Mouse (Mus musculus) adrenal gland, postnatal 25 days (tissue): ENCODE data around the gene Zbtb11. TPM values are rescaled to one million over a fixed set of nuclear protein-coding genes. Genes with fewer than 3 reads are reported as not detected.
A peak's percentile ranks its signal among the peaks of the same experiment; 100 is the strongest.
"Not testable (repeated sequence)": the region's sequence is repeated elsewhere in the genome, so short reads cannot be mapped to it uniquely, and the experiment has no call there.

Experiments
- DNase-seq: peaks from one replicate; pipeline ENCODE4 v3.0.0; 2021; ENCODE audit warnings: mixed read lengths
- long read RNA-seq: library from polyadenylated mRNA; stranded (forward); transcript quantifications from one replicate; pipeline ENCODE4 v2.0.0, GENCODE M21; 2021
- total RNA-seq: library from RNA; stranded (reverse); gene quantifications from 2 replicates; pipeline ENCODE4 v1.2.3, GENCODE M21; 2021

The Zbtb11 gene
- total RNA-seq: 20.6 and 22.2 TPM in 2 replicates
- long read RNA-seq, full-length matches to known transcripts: 9 of 15 reads
- long read RNA-seq, partial matches to known transcripts: 3 of 15 reads
- long read RNA-seq, other reads (novel, unspliced or antisense): 3 of 15 reads

DNA sequence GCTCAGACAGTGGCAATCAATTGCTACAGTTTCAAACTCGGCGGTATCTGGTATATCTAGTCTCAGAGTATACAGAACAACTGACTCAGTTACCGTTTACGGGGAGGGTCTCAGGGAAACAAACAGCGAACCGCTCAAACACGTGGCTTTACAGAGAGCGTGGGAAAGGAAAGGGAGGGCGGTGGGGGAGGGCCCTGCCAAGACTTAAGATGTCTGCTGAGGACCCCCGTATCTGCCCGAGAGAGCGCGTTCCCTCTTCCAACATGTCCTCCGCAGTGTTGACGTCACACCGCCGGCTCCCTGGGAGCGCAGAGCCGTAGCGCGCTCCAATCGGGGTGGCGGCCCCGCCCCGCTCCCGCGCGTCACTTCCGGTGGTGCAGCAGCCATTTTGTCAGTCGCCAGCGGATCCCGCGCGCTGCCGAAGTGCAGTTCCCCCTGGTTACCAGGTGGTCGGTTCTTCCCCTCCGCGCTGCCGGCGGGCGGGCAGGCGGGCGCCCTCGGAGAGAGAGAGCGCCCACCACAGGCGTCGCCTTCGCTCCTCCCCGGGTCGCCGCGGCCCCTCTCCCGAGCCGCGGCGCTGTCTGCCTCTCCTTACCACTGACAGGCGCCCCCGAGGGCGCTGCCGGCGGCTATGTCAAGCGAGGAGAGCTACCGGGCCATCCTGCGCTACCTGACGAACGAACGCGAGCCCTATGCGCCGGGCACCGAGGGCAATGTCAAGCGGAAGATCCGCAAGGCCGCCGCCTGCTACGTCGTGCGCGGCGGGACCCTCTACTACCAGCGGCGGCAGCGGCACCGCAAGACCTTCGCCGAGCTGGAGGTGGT, at the start of gene Zbtb11:
Zbtb11 (plus strand) TSS at position 453 of the 825 bp plus-strand sequence.
- peak; percentile 100 for DNase-seq

GRCm38 (mm10) chr16:55924010-55924409, 49.7 kb upstream of the Zbtb11 start:
- DNase-seq: no peak

DNA sequence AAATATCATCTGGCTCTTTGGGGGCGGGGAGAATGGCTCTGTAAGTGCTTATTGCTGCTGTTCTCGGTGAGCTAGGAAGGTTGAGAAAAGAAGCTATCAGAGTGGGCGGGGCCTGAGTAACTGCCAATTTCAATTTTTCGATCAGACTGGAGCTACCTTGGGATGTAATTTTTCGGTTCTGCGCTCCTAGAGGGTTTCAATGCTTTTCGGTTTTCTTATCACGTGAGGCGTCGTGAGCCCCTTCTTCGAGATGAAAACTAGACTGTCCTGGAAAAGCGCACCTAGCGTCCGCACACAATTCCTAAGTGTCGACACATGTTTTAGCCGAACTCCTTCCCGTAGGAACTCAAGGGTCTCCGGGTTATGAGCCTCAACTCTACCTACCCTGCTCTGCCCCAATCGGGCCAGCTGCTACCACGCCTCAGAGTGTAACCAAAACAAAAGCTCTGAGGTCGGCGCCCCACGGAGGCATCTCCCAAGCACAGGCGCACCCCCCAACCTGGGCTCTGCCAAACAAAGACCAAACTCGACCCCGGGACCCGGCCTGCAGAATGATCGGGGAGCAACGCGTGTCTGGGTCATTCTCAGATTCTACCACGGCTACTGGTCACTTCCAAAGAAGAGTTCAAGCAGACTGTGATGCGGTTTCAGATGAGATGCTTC, 39.9 kb upstream of the Zbtb11 start:
- DNase-seq: peak; percentile 29

GRCm38 (mm10) chr16:55934453-55935037, 39.1 kb upstream of the Zbtb11 start, which contains the start of gene Cep97:
Gene Cep97, minus strand, starts transcription at chr16:55934855.
- DNase-seq: peak; percentile 79

DNA sequence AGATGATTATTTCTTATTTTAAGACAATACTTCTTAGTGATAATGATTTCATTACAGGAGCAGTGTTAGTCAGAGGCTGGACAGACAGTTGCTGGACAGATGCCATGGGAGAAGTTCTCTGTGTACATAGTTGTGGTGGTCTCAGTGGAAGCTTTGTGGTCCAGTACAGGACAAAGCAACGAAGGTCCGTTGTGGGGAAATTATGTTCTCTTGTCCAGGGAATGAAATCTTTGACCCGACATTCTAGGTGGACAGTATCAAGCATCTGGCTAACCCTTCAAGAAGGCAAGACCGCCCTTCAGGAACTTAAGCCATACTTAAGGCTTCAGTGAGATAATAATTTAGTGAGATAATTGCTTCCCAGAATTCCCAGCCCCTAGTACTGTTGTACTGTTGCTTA, 34.9 kb upstream of the Zbtb11 start:
- no peak for DNase-seq

GRCm38 (mm10) chr16:55939703-55940102, 34.0 kb upstream of the Zbtb11 start:
- DNase-seq: no peak

DNA sequence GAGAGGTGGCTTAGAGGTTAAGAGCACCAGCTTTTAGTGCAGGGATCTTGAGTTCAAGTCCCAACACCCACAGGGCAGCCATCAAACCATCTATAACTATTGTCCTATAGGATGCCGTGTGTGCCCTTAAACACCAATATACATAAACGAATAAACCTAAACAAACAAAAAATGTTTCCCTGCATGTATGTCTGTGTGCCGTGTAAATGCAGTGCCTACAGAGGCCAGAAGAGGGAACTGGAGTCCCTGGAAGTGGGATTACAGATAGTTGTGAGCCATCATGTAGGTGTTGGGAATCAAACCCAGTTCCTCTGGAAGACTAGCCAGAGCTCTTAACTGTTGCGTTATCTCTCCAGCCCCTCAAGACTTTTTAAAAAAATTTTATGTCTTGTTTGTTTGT, 32.9 kb upstream of the Zbtb11 start:
- DNase-seq: no peak

GRCm38 (mm10) chr16:55947266-55947665, 26.4 kb upstream of the Zbtb11 start:
- DNase-seq: no peak

GRCm38 (mm10) chr16:55947876-55948410, 25.7 kb upstream of the Zbtb11 start:
- DNase-seq: not testable (repeated sequence)

- DNase-seq: no peak
Measured at GRCm38 (mm10) chr16:55948963-55949362, 24.7 kb upstream of the Zbtb11 start.

- no peak for DNase-seq
Measured at GRCm38 (mm10) chr16:55950462-55950861, 23.2 kb upstream of the Zbtb11 start.

DNA sequence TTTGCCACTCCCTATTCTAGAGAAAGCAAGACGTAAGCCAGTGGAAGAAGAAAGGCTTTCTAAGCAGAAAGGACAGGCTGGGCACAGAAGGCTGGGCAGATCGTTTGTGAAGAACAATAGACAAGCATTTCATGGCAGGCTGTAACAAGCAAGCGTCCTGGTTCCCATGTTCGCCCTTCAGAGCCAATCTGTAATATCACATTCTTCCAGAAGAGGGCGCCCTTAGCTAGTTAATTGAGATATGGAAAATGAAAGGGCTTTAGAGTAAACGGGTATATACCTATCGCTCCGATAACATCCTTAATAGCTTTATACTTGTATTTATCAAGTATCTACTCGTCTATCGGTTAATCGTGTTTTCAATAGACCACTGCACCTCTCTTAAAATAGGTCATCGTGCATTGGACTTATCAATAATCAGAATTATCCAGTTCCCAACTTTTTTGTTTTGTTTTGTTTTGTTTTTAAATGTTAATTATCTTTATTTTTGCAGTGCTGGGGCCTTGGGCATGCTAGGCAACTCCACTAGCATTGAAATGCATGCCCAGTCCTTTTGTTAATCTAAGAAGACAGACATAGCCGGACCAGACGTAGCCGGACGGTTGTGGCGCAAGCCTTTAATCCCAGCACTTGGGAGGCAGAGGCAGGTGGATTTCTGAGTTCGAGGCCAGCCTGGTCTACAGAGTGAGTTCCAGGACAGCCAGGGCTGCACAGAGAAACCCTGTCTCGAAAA, 22.6 kb upstream of the Zbtb11 start:
- peak; percentile 18 for DNase-seq

GRCm38 (mm10) chr16:55951679-55952327, 21.9 kb upstream of the Zbtb11 start:
- no peak for DNase-seq

DNA sequence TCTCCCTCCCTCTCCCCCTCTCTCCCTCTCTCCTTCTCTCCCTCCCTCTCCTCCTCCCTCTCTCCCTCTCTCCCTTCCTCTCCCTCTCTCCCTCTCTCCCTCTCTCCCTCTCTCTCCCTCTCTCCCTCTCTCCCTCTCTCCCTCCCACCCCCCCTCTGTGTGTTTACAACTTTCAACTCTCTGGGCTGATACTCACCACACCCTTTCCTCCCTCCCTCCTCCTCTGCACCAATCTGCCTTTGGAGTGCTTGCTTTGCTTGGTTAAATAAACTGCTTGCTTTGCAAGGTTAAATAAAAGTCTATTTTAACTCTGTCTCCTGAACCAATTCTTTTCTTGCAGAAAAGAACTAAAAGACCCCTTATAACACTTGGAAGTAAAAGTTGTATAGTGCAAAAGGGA, 20.9 kb upstream of the Zbtb11 start:
- DNase-seq: no peak

- not testable (repeated sequence) for DNase-seq
Measured at GRCm38 (mm10) chr16:55954196-55954595, 19.5 kb upstream of the Zbtb11 start.

DNA sequence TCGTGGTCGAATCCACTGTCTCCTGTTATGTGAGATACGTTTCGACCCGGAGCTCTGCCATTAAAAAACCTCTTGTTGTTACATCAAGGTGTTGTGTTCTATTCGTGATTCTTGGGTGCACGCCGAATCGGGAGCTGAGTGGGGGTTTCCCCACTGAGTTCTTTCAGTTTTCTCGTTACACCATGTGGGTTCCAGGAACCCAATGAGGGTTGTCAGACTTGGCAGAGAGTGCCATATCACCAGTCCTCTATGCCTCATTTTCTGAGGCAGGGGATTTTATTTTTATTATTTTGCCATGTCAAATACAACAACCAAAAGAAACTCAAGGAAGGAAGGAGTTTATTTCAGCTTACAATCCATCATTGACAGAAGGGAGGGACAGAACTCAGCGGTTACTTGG, 10.6 kb upstream of the Zbtb11 start:
- DNase-seq: not testable (repeated sequence)

GRCm38 (mm10) chr16:55964126-55964949, 9.3 kb upstream of the Zbtb11 start:
- DNase-seq: peak; percentile 24

DNA sequence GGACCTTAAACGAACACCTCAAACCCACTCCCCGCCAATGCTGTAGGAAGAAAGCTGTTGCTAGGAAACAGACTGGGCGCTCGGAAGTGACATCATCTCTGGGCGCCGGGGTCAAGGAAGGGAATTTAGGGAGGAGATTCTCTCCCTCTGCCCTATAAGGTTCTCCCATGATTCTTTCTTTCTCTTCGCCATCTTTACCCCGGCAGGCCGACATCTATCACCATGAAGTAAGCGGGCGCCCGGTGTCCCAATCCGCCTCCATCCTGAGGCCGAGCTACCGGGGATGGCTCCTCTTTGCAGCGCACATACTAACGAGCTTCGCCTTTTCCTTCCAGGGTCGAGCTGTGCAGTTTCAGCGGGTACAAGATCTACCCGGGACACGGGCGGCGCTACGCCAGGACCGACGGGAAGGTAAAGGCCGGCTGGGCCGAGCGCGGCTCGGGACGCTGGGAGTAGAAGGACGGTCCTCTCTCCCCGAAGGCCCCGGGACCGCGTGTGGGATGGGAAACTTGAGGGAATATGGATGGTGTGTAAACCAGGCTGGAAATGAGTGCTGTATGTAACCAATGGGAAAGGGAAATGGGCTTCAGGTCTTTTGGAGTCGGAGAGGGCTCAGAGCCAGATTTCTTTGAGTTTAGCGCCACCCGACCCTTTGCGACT, 7.3 kb upstream of the Zbtb11 start, which contains the start of gene Rpl24:
Rpl24 (plus strand) TSS at position 64 of the 660 bp plus-strand sequence.
- peak; percentile 93 for DNase-seq

- DNase-seq: no peak
Measured at GRCm38 (mm10) chr16:55967221-55967620, 6.5 kb upstream of the Zbtb11 start.

DNA sequence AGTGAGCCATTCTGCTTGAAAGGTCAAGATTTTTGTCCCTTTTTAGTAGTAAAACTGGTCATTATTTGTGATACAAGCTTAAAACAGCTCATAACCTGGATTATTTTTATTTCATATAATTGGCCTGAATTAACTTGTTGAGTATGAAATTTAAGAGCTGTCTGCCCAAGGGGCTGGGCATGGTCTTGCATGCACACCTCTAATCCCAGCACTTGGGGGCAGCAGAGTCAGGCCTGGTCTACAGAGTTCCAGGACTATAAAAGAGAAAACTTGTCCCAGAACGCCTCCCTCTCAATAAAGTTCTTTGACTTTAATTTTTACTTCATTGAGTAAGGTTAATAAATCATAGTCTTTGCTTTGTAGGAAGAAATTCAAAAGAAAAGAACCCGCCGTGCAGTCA, 4.5 kb upstream of the Zbtb11 start:
- peak; percentile 43 for DNase-seq
